Mouse (Mus musculus) right cerebral cortex, postnatal 25 days (tissue): ENCODE results near the gene Tra2a.
A peak's percentile ranks its signal among the peaks of the same experiment; 100 is the strongest.

Source experiments
- DNase-seq: peaks from one replicate; pipeline ENCODE4 v3.0.0; 2022

The Tra2a gene

DNA sequence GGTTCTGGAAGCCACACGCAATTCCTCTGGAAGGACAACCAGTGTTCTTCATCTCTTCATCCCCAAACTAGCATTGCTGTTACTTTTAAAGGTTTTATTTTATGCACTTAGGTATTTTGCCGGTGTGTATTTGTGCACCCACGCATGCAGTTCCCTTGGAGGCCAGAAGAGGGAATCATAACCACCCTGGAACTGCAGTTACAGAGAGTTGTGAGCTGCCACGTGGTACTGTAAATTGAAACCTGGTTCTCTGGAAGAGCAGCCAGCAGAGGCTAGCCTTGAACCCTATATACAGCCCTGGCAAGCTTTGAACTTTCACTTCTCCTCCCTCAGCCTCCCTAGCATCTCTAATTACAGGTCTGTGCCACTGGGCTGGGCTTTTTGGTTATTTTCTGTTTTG lies 30.5 kb downstream of the Tra2a start:
- DNase-seq = no peak

DNA sequence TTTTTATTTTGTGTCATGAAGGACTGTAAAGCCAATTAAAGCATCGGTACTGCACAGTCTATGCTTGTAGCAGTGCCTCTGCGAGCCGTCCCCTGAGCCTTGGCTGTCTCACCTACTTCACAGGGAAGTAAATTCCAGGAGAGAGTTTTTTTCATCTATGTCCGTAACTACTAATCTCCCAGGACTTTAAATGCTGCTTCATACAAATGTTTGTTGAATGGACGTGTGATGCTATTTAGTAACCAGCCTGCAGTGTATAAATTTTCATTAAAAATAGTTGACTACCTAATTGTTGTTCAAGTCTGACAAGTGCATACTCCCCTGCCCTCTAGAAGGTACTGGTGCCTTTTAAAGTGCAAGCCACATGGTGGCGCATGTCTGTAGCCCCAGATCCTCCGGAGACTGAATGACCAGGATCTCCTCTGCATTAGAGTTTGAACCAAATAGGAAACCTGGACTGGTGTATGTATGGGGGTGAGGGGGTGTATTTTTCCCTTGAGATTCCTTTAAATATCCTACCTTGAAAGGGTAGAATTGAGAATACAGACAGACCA lies 35.6 kb downstream of the Tra2a start:
- no peak for DNase-seq

DNA sequence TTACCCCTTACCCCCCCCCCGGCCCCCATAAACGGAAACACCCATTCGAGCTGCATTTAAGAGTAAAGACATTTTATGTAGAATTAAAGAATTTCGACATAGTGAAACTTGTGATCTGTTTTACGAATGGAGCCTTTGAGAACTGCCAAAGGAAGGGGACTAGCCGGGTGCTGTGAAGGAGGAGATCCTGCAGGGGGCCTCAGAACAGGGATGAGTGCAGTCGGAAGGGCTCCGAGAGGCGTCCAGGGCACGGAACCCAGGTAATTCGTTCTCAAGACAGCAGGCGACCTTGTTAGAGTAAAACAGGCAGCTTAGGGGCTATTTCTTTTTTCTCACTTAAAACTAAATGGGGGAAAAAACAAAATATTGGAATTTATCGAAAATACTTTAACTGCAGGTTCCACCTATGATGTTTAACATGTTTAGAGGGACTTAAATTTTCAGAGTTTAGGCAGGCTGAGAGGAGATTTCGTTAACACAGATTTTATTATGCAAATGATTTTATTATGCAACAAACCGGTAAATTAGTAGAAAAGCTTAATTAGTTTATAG lies 36.6 kb downstream of the Tra2a start:
- DNase-seq = no peak

DNA sequence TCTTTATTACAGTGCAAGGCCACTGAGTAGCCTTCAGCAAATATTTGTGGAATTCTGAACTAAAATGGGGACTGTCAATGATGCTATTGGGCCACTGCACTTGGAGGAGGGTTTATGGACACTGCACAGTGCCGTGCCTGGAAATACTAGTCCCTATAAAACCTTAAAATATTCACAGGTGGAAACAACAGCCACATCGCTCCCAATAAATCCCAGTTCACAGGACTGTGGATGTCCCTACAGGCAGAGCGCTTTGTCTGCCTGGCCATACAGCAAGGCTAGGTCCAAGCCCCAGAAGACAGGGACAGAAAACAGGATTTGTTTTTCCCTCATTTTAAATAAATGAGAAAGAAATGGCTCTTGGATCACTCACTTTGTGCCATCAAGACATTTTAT lies 38.1 kb downstream of the Tra2a start:
- DNase-seq = no peak

DNA sequence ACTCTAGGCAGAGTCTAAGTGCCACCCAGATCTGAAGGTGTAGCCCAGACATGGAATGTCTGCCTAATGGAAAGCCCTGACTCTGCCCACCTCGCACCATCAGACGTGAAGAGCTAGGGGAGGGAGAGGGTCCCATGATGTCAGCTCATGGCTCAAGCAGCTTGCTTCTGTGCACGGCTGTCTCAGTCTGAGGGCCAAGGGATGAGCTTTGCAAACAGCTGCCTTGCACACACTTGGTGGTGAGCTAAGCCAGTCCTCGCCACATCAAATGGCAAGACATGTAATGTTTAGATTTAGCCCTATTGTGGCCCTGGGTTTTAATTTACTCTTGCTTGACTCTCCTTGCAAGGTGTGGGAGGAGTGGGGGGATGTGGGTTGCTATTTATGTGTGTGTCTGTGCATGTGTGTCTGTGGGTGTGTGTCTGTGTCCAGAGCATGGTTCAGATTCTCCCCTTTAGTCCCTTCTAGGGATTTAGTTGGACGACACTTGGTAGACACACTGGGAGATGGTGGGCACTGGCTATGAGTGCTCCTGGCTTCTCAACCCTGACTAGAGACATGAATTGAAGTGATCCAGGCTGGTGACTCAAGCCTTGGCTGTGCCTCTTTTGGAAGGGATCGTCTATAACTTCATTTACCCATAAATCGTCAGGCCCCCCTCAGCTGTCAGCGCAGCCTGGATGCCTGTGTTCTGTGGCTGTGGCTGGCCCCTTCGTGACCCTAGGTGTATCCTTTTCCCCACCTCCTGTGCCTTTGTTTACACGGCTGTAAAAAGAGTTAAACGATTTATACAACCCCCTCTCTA lies 38.7 kb downstream of the Tra2a start:
- DNase-seq = no peak

DNA sequence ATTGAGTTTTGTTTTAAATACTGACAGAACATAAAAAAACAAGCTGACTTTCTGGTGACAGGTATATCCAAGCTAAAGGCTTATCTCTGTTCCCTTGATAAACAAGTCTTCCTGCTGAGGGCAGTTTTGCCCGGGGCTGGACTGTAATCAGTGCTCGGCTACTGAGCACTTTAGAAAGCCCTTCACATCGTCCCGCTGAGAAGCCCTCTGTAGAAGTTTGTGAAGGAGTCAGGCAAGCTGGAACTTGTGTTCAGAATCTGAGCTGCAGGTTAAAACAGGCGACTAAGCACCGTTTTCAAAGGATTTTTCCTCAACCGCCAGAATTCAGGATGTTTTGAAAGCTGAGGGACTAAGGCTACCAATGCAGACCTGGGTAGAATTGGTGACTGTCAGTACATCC lies 41.9 kb downstream of the Tra2a start:
- DNase-seq = no peak

DNA sequence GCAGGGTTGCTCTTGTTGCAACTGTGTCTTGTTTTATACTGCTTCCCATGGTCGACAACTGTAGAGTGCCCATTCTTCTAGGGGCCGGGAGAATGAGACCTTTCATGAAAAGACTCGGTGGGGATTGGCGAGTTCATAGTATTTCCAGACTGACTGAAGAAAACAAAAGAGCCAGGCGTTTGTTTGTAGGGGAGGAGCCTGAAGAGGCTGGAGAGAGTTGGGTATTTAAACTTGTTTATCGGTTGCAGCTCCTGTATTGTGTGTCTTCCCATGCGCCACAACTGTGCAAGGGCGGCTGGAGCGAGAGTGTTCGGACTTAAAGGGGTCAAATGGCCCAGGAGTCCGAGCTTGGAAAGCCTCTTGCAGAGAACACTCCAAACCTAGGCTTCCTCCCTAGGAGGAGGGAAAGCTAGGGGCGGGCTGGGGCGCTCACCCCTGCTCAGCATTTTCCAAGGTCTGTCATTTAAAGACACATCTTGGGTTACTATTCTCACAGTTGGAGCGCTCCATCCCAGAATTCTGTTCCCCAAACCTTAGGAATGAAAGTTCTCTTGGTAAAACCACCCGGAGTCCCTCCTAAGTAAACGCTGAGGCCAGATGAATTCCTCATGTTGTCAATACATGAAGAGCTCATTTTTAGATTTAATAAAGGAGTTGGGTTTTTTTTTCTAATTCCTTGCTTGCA lies 43.8 kb downstream of the Tra2a start:
- peak; percentile 9 for DNase-seq

DNA sequence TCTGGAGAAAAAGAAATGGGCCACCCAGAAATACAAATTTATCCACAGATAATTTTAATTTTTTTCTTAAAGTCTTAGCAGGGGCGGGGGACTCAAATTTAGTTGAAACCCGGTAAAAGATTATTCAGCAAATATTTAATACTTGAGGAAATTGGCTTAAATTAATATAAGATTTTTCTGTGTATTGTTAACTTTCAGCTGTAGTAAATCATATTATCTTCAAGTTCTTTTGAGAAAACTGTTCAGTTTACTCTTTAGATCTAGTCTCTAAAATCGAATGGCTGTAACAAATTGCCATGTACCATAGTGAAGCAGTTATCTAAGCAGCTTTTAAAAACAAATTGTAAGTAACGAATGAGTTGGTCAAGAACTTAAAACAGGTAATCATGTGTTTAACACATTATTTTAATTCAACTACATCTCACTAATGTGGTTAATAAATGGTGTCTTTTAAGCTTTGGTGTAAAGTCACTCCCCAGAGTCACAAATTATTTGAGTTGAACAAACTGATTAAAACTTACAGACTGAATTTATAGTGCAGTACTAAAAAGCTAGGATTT lies 44.8 kb downstream of the Tra2a start:
- DNase-seq = no peak

DNA sequence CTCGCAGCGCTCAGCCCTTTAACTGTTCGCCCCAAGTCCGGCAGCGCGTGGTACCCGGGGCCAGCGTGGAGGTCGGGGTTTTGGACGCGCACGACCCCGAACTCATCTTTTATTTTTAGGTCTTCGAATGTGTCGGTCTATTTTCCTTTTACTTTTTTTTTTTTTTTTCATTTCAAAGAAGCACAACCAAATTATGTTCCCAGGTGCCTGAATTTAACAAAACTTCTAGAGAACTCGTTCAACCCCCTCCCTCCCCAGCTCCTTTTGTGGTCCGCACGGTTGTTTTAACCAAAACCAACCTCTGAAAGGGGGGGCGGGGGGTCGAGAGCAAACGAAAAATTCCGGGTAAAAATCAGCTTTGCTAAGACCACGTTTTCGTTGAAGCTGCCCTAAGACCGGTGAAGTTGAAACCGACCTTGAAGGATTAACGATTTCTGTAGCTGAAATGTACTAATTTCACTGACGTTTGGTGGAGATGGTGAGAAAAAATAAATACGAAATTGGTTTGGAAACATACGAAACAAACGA lies 45.5 kb downstream of the Tra2a start:
- no peak for DNase-seq

DNA sequence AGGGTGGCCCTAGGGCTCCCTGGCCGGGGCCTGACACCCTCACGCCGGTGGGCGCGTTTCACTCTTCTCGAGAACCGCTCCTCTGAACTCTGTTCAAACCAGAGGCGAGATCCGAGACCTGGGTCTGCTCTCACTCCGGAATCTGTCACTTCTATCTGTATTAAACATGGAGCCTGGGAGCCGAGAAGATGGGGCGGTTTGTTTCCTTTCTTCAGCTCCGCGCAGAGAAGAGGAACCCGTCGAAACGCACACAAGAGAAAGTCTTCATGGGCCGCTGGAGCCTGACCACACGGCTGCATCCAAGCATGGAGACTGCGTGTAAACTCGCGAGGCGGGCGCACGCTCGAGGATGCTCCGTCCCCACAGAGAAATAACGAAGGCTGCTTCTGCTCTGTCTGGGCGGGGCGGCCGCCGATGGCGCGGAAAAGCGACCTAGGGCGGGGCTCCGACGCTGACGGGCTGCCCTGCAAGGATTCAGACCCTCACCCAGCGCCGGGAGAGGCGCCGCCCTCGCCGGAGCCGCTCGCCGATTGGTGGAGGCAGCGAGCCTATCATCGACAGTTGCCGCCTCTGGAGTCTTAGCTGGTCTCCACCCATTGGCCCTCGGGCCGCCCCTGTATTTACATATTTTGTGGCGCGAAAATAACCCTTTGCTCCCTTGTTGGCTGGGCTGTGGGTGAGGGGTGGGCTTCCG lies 46.1 kb downstream of the Tra2a start:
- DNase-seq = peak; percentile 44

DNA sequence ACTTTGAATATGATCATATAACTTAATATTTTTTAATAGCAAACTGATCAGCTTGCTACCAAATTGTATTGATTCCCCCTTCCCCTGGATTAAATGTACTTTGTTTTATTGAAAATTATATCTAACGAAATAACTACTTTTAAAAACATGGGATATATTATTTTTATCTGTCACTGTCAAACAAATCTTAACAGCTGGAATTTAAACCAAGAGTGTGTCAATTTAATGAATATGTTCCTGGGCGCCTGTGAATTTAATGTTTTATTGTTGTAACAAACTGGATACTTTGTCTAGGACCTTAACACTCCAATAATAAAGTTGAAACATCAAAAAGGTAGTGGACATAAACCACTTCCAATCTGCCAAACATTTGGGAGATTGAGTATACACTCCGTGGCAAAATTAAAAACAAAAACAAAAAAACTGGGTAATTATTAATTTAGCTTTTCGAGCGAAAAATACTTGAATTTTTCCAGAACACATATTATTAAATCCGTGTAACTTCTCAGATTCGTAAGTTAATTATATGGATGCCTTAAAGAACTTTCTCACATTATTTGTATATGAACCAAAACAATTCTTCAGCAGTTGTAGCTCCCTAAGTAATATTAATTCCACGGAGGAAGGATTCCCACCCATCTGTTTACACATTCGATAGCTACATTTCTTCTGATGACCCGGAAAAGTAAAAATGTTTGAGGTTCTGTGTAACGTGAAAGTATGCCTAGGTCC lies 46.9 kb downstream of the Tra2a start:
- no peak for DNase-seq

DNA sequence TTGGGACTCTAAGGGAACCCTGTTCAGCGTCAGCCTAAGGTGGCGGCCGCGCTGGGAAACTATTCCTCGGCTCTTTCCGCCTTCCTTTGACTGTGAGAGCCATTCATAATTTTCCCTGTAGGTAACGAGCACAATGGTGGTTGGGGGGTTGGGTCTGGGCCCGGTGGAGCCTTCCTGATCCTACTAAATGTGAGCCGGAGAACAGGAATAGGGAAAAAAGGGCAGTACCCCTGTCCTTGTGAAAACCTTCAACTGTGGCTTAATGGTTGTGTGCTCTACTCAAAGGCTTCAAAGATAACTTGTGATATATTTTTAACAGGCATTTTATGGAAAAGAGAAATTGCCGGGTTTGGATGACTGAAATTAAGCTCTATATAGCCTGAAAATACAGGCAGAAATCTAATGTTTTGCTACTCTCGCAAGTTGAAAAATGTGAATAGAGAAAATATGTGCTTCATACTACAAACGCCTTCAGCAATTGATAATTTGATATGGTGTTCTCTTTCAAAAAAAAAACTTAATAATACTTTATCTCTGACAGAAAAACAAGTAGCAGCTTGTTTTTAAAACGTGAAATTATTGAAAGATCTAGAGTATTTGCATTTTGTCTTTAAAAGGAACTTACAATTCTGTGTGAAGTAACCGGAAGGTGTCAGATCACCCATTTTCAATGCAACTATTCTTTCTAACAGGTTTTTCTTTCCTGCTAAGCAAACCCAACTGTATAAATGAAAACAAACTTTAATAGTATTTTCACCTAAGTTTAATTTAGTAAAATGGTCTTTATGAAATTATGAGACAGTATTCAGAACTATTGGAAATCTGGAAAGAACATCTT lies 47.9 kb downstream of the Tra2a start:
- DNase-seq = no peak

DNA sequence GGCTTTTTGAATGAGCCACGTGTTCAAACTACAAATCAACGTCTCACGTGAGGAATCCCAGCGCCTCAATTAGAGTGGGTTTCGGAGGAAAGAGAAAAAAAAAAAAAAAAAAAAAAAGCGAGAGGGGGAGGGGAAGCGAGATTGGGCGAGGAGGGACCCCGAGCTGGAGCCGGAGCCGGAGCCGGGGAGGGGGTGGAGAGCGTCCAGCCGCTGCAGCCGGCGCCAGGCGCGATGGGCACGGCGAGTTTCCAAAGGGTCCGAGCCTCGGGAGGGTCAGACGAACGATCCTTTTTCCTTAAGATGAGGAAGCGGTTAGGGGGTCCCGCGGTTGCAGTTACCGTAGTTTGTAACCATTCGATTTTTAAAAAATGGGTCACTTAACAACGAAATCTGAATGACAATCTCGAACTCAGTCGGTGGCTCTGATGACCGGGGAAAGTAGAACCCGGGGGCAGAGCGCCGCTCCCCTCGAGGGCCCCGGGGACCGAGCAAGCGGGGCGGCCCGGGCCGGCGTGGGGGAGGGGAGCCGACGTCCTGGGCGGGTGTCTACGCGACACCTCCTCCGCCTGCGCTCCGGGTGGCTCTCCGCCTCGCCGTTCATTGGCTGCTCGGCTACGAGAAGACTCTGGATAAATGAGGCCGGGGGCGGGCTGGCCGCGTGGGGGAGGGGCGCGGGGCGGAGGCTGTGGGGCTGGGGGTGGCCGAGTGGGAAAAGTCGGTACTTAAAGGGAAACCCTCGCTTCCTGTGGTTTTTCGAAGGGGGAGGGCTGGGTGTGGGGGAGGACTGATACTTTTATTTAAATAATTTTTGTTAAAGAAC lies 48.7 kb downstream of the Tra2a start, which contains the start of gene Igf2bp3:
Igf2bp3 (minus strand) TSS at position 30 of the 820 bp plus-strand sequence.
- DNase-seq = no peak

DNA sequence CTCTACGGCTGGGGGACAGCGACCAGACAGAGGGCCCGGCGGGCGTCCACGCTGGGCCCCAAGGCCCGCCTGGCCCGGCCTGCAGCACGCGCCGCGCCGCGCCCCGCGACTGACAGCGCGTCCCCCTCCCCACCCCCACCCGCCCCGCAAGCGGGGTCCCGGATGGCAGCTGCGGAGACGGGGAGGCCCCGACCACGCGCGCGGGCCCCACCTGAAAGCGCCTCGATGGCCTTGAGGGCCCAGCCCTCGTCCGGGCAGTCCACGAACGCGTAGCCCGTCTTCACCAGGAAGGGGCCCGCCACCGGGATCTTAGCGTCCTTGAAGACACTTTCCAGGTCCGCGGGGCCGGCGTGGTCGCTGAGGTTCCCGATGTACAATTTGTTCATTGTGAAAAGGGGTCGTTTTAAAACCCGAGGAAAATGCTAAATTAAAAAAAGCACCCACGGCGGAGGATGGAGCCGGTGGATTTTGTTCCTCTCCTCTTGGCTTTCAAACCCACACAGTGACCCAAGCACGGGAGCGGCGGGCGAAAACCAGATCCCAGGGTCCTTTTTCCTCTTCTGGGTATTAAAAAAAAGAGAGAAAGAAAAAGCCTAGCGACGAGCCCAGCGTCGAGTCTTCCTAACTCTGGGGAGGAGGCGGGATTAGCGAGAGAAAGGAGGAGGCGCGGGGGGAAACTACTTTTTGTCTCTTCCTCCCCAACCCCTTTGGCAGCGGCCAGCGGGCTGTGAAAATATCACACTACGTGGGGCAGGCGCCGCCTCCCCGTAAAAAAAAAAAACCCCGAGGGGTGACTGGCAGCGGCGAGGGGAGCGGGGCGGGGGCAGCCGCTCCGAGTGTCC lies 49.5 kb downstream of the Tra2a start:
- DNase-seq = peak; percentile 16

DNA sequence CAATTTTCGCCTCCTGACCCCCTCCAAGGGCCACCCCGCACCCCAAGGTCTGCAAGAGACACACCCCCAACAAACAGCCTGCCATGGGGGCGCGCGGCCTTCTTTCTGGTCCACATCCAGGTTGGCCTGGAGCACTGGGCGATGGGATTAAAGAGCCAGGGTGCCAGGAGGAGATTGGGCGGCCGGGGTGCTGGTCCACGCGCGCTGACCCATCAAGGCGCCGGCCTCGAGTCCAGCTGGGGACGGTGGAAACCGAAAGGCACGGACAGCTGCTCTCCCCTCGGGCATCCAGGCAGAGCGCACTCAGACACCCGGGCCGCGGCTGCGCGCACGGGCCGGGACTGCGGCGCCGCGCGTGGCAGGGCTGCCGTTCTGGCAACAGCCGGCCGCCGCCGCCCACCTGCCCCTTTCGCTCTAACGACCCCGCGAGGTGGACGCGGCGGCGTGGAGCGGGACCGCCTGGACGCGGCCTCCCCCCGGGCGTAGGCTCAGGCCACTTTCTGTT lies 50.2 kb downstream of the Tra2a start:
- DNase-seq = peak; percentile 11

DNA sequence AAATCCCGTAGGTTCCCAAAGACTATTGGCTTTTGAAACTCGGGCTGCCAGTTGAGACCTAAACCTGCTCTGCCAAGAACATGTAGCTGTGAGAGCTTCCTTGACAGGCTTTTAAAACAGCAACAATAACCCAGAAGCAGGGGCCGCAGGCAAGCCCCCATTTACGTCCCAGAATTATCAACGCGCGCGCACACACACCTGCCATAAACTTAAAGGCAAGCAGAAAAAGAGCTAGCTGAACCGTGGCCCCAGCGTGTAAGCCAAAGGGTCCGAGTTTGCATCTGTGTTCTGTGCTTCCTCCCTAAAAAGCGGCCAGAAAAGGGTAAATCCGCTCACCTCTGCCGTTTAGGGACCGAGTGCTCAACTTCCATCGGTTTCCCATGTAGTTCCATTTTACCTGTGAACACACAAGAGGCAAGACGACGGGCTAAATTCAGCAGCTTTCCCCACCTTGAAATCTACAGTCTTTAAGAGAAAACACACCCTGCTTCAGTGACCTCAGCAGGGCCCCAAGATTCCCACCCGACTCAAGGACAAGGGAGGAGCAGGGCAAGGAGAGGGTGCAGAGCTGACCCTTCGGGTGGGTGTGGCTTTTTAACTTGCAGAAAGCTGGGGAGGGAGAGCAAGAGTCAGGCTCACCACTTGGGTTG lies 50.8 kb downstream of the Tra2a start:
- no peak for DNase-seq

DNA sequence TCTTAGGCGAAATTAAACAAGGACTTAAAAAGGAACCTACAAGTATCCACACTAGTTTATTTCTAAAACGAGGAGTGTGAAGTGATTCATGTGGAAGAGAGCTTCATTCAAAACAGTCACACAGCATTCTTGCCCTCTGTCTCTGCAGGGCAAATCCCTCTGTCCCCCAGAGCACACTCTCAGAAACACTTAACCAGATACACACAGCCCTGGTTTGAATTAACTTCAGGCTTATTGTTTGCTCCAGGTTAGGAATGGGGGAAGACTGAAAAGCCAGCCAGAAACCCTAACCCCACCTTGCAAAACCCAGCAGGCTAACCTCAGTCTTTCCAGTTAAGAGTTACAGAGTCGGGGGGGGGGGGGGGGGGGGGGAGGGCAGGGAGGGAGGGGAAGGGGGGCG lies 51.7 kb downstream of the Tra2a start:
- no peak for DNase-seq

DNA sequence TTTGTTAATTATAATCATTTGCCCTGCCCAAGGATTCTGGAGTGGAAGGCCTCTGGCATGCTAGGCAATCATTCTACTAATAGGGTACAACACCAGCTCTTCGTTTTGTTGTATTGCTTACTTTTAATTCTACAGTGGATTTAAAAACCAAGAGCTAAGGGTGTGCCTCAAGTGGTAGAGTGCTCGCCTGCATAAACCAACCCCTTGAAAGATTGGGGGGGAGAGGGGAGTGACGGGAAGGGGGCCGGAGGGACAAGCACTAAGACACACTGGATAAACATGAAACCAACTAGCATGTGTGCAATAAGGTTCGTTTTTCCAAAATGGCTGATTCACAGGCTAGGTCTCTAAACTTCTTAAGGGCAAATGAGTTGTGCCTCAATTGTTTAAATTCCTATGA lies 52.2 kb downstream of the Tra2a start:
- no peak for DNase-seq
